Mouse (Mus musculus) liver, postnatal 0 days (tissue): Measurements from ENCODE around the gene Srcin1.

Experiments used
- CTCF ChIP-seq: sonication (generic); IDR thresholded peaks from 2 replicates; pipeline ENCODE4 v1.5.1; 2016; ENCODE audit warnings: antibody characterized with exemption, low read depth
- EP300 ChIP-seq: IDR thresholded peaks from 2 replicates; pipeline ENCODE4 v1.6.1; 2016; ENCODE audit warnings: antibody characterized with exemption, low read depth, mild to moderate bottlenecking

DNA sequence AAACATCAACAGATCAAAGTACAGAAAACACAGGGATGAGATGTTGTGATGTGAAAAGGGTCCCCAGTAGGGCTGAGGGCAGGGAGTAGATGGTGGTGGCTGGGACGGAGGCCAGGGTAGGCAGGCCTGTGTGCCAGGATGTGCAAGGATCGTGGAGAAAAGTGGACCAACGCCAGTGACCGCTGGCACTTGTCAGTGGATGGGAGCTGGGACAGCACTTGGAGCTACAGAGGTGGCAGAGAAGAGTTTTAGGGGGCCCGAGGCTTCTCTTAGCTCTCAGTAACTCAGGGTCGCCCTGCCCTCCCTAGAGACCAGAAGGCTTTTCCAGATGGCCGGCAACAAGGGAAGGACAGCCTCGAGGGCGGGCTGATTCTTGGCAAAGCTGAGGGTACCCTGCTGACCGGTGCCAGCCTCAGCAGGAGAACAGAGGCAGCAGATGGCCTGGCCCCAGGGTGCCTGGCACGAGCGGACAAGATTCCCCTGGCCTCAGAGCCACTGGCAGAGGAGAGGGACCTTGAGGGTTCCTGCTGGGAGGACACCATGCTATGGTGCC, 32.7 kb downstream of the Srcin1 start:
- TF ChIP-seq CTCF: no peak
- TF ChIP-seq EP300: no peak
